Mouse (Mus musculus) kidney, adult 2 months (tissue): ENCODE results near the gene Fam168a. TPM values are rescaled to one million over a fixed set of nuclear protein-coding genes. Genes with fewer than 3 reads are reported as not detected.

ENCODE experiments used
- DNase-seq: peaks from one replicate; pipeline ENCODE4 v3.0.0; 2021
- H3K27ac ChIP-seq: fragments of 200-500 bp; 2 replicates; pipeline ENCODE4 v1.5.1; 2012; ENCODE audit warnings: low read depth, low read length, control low read depth, inconsistent platforms; ENCODE audit not compliant: insufficient read depth
- H3K27me3 ChIP-seq: fragments of 200-500 bp; replicated peaks from 2 replicates; pipeline ENCODE4 v1.6.1; 2012; ENCODE audit warnings: mild to moderate bottlenecking, moderate library complexity, low read length, inconsistent platforms; ENCODE audit not compliant: control insufficient read depth, insufficient read depth
- H3K36me3 ChIP-seq: fragments of 200-500 bp; 2 replicates; pipeline ENCODE4 v1.6.1; 2012; ENCODE audit warnings: mild to moderate bottlenecking, moderate library complexity, low read length, inconsistent platforms; ENCODE audit not compliant: control insufficient read depth, insufficient read depth
- H3K4me1 ChIP-seq: fragments of 200-500 bp; 2 replicates; pipeline ENCODE4 v1.6.1; 2011; ENCODE audit warnings: low read length; ENCODE audit not compliant: control insufficient read depth, insufficient read depth
- H3K4me3 ChIP-seq: fragments of 200-500 bp; 2 replicates; pipeline ENCODE4 v1.5.1; 2011; ENCODE audit warnings: mild to moderate bottlenecking, low read depth, low read length, control low read depth; ENCODE audit not compliant: insufficient read depth
- CTCF ChIP-seq: fragments of 200-500 bp; conservative IDR thresholded peaks from 2 replicates; pipeline ENCODE4 v1.5.1; 2011; ENCODE audit warnings: low read depth, mild to moderate bottlenecking, control low read depth, low read length, moderate library complexity, mixed read lengths; ENCODE audit not compliant: insufficient read depth, insufficient read length
- POLR2A ChIP-seq: fragments of 200-500 bp; IDR thresholded peaks from one replicate; pipeline ENCODE4 v1.6.1; 2011; ENCODE audit warnings: low read depth, low read length, control low read depth
- WGBS: fragments of 180-500 bp; shearing (Covaris S2); methylation state at CpG from one replicate; pipeline ENCODE4 v1.1.7; 2018; 5-methylcytosine and 5-hydroxymethylcytosine counted together
- polyA plus RNA-seq: library from polyadenylated mRNA; depleted of rRNA; stranded (reverse); fragments of >200 nt; gene quantifications from 2 replicates; pipeline ENCODE4 v1.2.3, GENCODE M21; 2012

Fam168a gene
- polyA plus RNA-seq, 1 experiment = 47.1 TPM

GRCm38 (mm10) chr7:100670646-100671045 lies 35.8 kb upstream of the Fam168a start:
- 91% methylated on average over 5 of the region's 5 CpGs for WGBS

GRCm38 (mm10) chr7:100673452-100673851 lies 33.0 kb upstream of the Fam168a start:
- whole genome bisulfite sequencing = 59% methylated on average over 7 of the region's 7 CpGs
- Histone ChIP-seq H3K27ac (no peak overlapping the region), H3K4me3 (no peak overlapping the region), H3K27me3 (no peaks in the 10 kb centered on the region), H3K4me1 (no peaks in the 10 kb centered on the region), H3K36me3 (no peaks in the 10 kb centered on the region)
- no peak for DNase-seq
- TF ChIP-seq CTCF = no peak
- no peak for TF ChIP-seq POLR2A

More at GRCm38 (mm10) chr7:100670646-100671045, 35.8 kb upstream of the Fam168a start:
- Histone ChIP-seq H3K4me3 (no peak overlapping the region), H3K27me3 (no peaks in the 10 kb centered on the region), H3K36me3 (no peaks in the 10 kb centered on the region), H3K4me1 (no peaks in the 10 kb centered on the region), H3K27ac (no peak overlapping the region)
- no peak for TF ChIP-seq POLR2A
- no peak for TF ChIP-seq CTCF
- DNase-seq = no peak

DNA sequence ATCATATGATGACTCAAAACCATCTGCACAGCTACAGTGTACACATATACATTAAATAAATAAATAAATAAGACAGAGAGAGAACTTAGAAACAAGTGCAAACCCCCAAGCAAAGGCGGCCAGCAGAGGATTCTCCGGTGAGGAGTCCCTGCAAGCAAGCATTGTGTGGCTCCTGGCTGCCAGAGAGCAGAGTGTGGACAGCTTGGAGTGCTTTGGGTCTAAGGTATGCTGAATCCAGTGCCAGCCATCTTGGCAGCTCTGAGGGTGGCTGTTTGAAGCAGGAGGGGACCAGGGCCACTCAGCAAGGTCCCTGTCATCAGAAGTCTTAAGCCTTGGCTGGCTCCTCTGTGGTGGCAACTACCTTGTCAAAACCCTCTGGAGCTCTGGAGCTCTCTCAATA lies 31.5 kb upstream of the Fam168a start:
- Histone ChIP-seq H3K36me3 (no peaks in the 10 kb centered on the region), H3K27ac (no peak overlapping the region), H3K4me1 (no peaks in the 10 kb centered on the region), H3K27me3 (no peaks in the 10 kb centered on the region), H3K4me3 (no peak overlapping the region)
- 97% methylated on average over 2 of the region's 2 CpGs for WGBS
- TF ChIP-seq CTCF (no peak), POLR2A (no peak)
- DNase-seq = no peak

GRCm38 (mm10) chr7:100678052-100678451 lies 28.4 kb upstream of the Fam168a start:
- 81% methylated on average over 5 of the region's 5 CpGs for WGBS
- Histone ChIP-seq H3K4me1 (no peaks in the 10 kb centered on the region), H3K36me3 (no peaks in the 10 kb centered on the region), H3K27ac (no peak overlapping the region), H3K27me3 (no peaks in the 10 kb centered on the region), H3K4me3 (no peak overlapping the region)
- TF ChIP-seq POLR2A (no peak), CTCF (no peak)
- no peak for DNase-seq

- 56% methylated on average over 15 of the region's 15 CpGs for WGBS
- H3K27ac ChIP-seq = no peak overlapping the region
Measured at GRCm38 (mm10) chr7:100678948-100679880, 27.2 kb upstream of the Fam168a start.

GRCm38 (mm10) chr7:100681132-100681531 lies 25.3 kb upstream of the Fam168a start:
- no peaks in the 10 kb centered on the region for H3K36me3 ChIP-seq
- TF ChIP-seq CTCF (no peak), POLR2A (no peak)
- no peak for DNase-seq
- no peak overlapping the region for H3K4me3 ChIP-seq
- WGBS = 55% methylated on average over 5 of the region's 5 CpGs
- H3K27ac ChIP-seq = no peak overlapping the region
- H3K4me1 ChIP-seq = no peaks in the 10 kb centered on the region
- H3K27me3 ChIP-seq = no peaks in the 10 kb centered on the region

More at GRCm38 (mm10) chr7:100678948-100679880, 27.2 kb upstream of the Fam168a start:
- DNase-seq = peak; percentile 8
- H3K4me3 ChIP-seq = no peak overlapping the region
- H3K4me1 ChIP-seq = no peaks in the 10 kb centered on the region
- no peaks in the 10 kb centered on the region for H3K27me3 ChIP-seq
- H3K36me3 ChIP-seq = no peaks in the 10 kb centered on the region
- TF ChIP-seq POLR2A (no peak), CTCF (no peak)

DNA sequence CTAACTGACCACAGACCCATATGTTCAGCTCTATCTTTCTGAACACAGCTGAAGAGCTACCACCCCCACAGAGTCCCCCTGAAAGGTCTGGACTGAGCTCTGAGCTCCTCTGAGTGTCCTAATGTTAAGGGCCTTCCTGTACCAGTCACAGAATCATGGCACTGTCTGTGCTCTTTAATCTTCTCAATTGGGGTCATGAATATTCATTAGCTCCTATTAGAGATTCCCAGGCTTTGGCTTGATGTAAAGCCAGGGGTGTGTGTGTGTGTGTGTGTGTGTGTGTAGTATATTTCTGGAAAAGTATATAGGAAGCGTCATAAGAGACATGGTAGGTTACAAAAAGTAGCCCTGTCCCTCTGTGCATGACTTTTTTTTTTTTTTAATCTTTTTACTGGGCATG lies 23.2 kb upstream of the Fam168a start:
- DNase-seq = no peak
- H3K36me3 ChIP-seq = no peaks in the 10 kb centered on the region
- H3K27ac ChIP-seq = no peak overlapping the region
- 97% methylated on average over 1 of the region's 1 CpGs for WGBS
- no peak overlapping the region for H3K4me3 ChIP-seq
- TF ChIP-seq POLR2A (no peak), CTCF (no peak)
- no peaks in the 10 kb centered on the region for H3K27me3 ChIP-seq
- H3K4me1 ChIP-seq = no peaks in the 10 kb centered on the region
